ENCODE assay signal across 14 mouse cellular contexts in the genomic region with DNA sequence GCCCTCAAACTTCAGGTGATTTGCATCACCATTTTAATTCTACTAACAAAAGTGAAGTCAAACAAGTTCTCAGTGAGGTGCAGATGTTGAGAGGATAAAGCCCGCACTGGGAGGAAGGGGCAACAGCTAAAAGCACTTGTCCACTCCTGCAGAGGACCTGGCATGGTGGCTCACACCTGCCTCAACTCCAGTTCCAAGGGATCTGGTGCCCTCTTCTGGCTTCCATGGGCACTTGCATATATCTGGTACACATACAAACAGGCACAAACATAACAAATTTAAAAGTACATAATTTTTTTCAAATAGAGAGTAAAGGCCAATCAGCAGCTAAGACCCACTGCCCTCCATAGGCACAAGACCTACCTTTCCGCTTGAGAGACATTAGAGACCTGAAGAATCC. TPM values are rescaled to one million over a fixed set of nuclear protein-coding genes. Genes with fewer than 3 reads are reported as not detected.
DNase-seq lines count a peak whose midpoint lies in the region; ATAC-seq and TF ChIP-seq lines count a peak whose summit lies in the region.
"Had no signal": no experiment of that assay in that cellular context is flagged by ENCODE, and none has a peak within 500 bp of the region (broad histone marks: within the 10 kb centered on the region; RNA-seq: fewer than 3 reads in every experiment).

No protein-coding gene starts in this region.

- DNase-seq in heart, postnatal 0 days (ENCODE audit: low spot score) = no peak
- DNase-seq in heart, embryonic 10.5 days (ENCODE audit: low spot score) = no peak
- no peak for DNase-seq in lung, postnatal 0 days (ENCODE audit: low spot score)
- no peak for DNase-seq in lung, adult 18-20 months
- peak; percentile 22 for DNase-seq in splenic B cell, adult 2 months (ENCODE audit: low read depth, low spot score)
- DNase-seq in layer of hippocampus, adult 11-12 months (ENCODE audit: low spot score) = no peak
- no peak for DNase-seq in MN1 (ENCODE audit: low spot score)
- DNase-seq: adrenal gland, adult 2 months; gastrocnemius, postnatal 14 days had no signal

- H3K9me3 ChIP-seq in heart, postnatal 0 days (replicated peaks; ENCODE audit: control insufficient read depth, low read length) = no peaks in the 10 kb centered on the region
- no peaks in the 10 kb centered on the region for H3K9me3 ChIP-seq in heart, embryonic 10.5 days
- H3K9me3 ChIP-seq in lung, postnatal 0 days (ENCODE audit: low read length) = no peaks in the 10 kb centered on the region
- H3K9me3 ChIP-seq: forebrain, embryonic 12.5 days; midbrain, embryonic 13.5 days; neural tube, embryonic 13.5 days; stomach, embryonic 15.5 days had no signal

- H3K9ac ChIP-seq in heart, postnatal 0 days (replicated peaks; ENCODE audit: low read depth, low read length) = no peak overlapping the region
- H3K9ac ChIP-seq in lung, postnatal 0 days (replicated peaks; ENCODE audit: low read depth) = no peak overlapping the region
- H3K9ac ChIP-seq: forebrain, embryonic 12.5 days; midbrain, embryonic 13.5 days; neural tube, embryonic 13.5 days; stomach, embryonic 15.5 days had no signal

- H3K27me3 ChIP-seq in heart, postnatal 0 days (ENCODE audit: control insufficient read depth, insufficient read depth, low read length) = no peaks in the 10 kb centered on the region
- no peaks in the 10 kb centered on the region for H3K27me3 ChIP-seq in heart, embryonic 10.5 days (ENCODE audit: insufficient read depth, poor library complexity, severe bottlenecking)
- H3K27me3 ChIP-seq in lung, postnatal 0 days (replicated peaks; ENCODE audit: insufficient read depth, low read length) = no peaks in the 10 kb centered on the region
- H3K27me3 ChIP-seq in splenic B cell, adult 2 months (ENCODE audit: control insufficient read depth, insufficient read depth, low read length, poor library complexity, severe bottlenecking) = no peaks in the 10 kb centered on the region
- H3K27me3 ChIP-seq: forebrain, embryonic 12.5 days; midbrain, embryonic 13.5 days; neural tube, embryonic 13.5 days; stomach, embryonic 15.5 days had no signal

- TF ChIP-seq CTCF in heart, postnatal 0 days (IDR thresholded peaks at IDR 0.05; ENCODE audit: low read depth) = 0 out of 2 replicates have a peak, but pooled peaks have one; percentile 7
- TF ChIP-seq CTCF in lung, postnatal 0 days (IDR thresholded peaks at IDR 0.05) = peak; percentile 65
- TF ChIP-seq CTCF in bone marrow macrophage, adult 2 months (IDR thresholded peaks at IDR 0.05; ENCODE audit: low read depth, low read length) = peak; percentile 38; the same call in 1 of the 2 replicates

- H3K4me3 ChIP-seq in heart, postnatal 0 days (ENCODE audit: low read depth, low read length) = no peak overlapping the region
- H3K4me3 ChIP-seq in heart, embryonic 10.5 days = no peak overlapping the region
- no peak overlapping the region for H3K4me3 ChIP-seq in lung, postnatal 0 days (ENCODE audit: low read depth, low read length)
- no peak overlapping the region for H3K4me3 ChIP-seq in bone marrow macrophage, adult 2 months (ENCODE audit: insufficient read depth, low read length)
- H3K4me3 ChIP-seq: forebrain, embryonic 12.5 days; midbrain, embryonic 13.5 days; neural tube, embryonic 13.5 days; stomach, embryonic 15.5 days had no signal

- H3K4me2 ChIP-seq in heart, postnatal 0 days (ENCODE audit: low read depth, low read length) = no peak overlapping the region
- H3K4me2 ChIP-seq in lung, postnatal 0 days (replicated peaks; ENCODE audit: low read depth, low read length) = no peak overlapping the region
- H3K4me2 ChIP-seq: forebrain, embryonic 12.5 days; midbrain, embryonic 13.5 days; neural tube, embryonic 13.5 days; stomach, embryonic 15.5 days had no signal

- 97% methylated on average over 2 of the region's 2 CpGs for WGBS in heart, postnatal 0 days
- WGBS in heart, embryonic 10.5 days = 86% methylated on average over 2 of the region's 2 CpGs
- WGBS in lung, postnatal 0 days = 92% methylated on average over 2 of the region's 2 CpGs

- H3K4me1 ChIP-seq in heart, postnatal 0 days (ENCODE audit: control insufficient read depth, insufficient read depth) = no peaks in the 10 kb centered on the region
- H3K4me1 ChIP-seq in heart, embryonic 10.5 days = 0 out of 2 replicates have a peak, but pooled peaks cover 6% of the 10 kb centered on the region
- H3K4me1 ChIP-seq in lung, postnatal 0 days (ENCODE audit: insufficient read depth, low read depth, low read length) = no peaks in the 10 kb centered on the region; the same call in 1 of the 2 replicates
- H3K4me1 ChIP-seq in bone marrow macrophage, adult 2 months (ENCODE audit: control insufficient read depth, insufficient read depth, low read length) = peaks cover 32% of the 10 kb centered on the region
- H3K4me1 ChIP-seq: neural tube, embryonic 13.5 days had no signal

- peaks cover 7% of the 10 kb centered on the region for H3K36me3 ChIP-seq in heart, postnatal 0 days (replicated peaks; ENCODE audit: control insufficient read depth, insufficient read depth, low read length)
- H3K36me3 ChIP-seq in heart, embryonic 10.5 days = peaks cover 28% of the 10 kb centered on the region
- no peaks in the 10 kb centered on the region for H3K36me3 ChIP-seq in lung, postnatal 0 days (ENCODE audit: insufficient read depth, low read length)
- no peaks in the 10 kb centered on the region for H3K36me3 ChIP-seq in splenic B cell, adult 2 months (ENCODE audit: control insufficient read depth, insufficient read depth, low read length, poor library complexity, severe bottlenecking)

- no peak for TF ChIP-seq POLR2A in bone marrow macrophage, adult 2 months (IDR thresholded peaks at IDR 0.05; ENCODE audit: borderline replicate concordance, low read depth, low read length)

- TF ChIP-seq EP300 in heart, postnatal 0 days (IDR thresholded peaks at IDR 0.05; ENCODE audit: low read depth) = no peak
- no peak for TF ChIP-seq EP300 in lung, postnatal 0 days (IDR thresholded peaks at IDR 0.05)

- ATAC-seq in heart, postnatal 0 days (ENCODE audit: insufficient read depth, low read depth) = no peak
- no peak for ATAC-seq in lung, postnatal 0 days
- ATAC-seq: midbrain, embryonic 13.5 days had no signal

- no peak overlapping the region for H3K27ac ChIP-seq in heart, postnatal 0 days (ENCODE audit: low read depth)
- no peak overlapping the region for H3K27ac ChIP-seq in heart, embryonic 10.5 days
- H3K27ac ChIP-seq in lung, postnatal 0 days (ENCODE audit: low read length) = no peak overlapping the region
- no peak overlapping the region for H3K27ac ChIP-seq in bone marrow macrophage, adult 2 months (ENCODE audit: insufficient read depth, low read depth, low read length)
- H3K27ac ChIP-seq: forebrain, embryonic 12.5 days; midbrain, embryonic 13.5 days; neural tube, embryonic 13.5 days; stomach, embryonic 15.5 days had no signal

RNA-seq across cellular contexts. Expression of gene Arhgap19, which starts 10.5 kb away (rescaled TPM):
- 11.1 and 13.2 TPM in 2 replicates for total RNA-seq in heart, postnatal 0 days (2014; rRNA removed; ENCODE audit: low replicate concordance)
- 2.4 and 2.7 TPM in 2 replicates for polyA plus RNA-seq in heart, postnatal 0 days (2015; fragmentation: Nextera tagmentation; extraction: Ambion mirVana)
- polyA plus RNA-seq in heart, embryonic 10.5 days (2016; fragmentation: Nextera tagmentation; extraction: Ambion mirVana) = 23.6 and 29.5 TPM in 2 replicates
- polyA plus RNA-seq in lung, postnatal 0 days (2015; fragmentation: Nextera tagmentation; extraction: Ambion mirVana) = 2.1 and 2.8 TPM in 2 replicates
- 67.7 and 73.9 TPM in 2 replicates for polyA plus RNA-seq in bone marrow macrophage, adult 2 months (2012; ENCODE audit: insufficient read depth, insufficient read length, missing spikeins)

RNA-seq across cellular contexts. Expression of gene Frat1, which starts 38.4 kb away (rescaled TPM):
- total RNA-seq in heart, postnatal 0 days (2014; rRNA removed; ENCODE audit: low replicate concordance) = 2.1 and 5.9 TPM in 2 replicates
- 3.4 and 5.2 TPM in 2 replicates for polyA plus RNA-seq in heart, postnatal 0 days (2015; fragmentation: Nextera tagmentation; extraction: Ambion mirVana)
- 3.2 and 6.6 TPM in 2 replicates for polyA plus RNA-seq in heart, embryonic 10.5 days (2016; fragmentation: Nextera tagmentation; extraction: Ambion mirVana)
- polyA plus RNA-seq in lung, postnatal 0 days (2015; fragmentation: Nextera tagmentation; extraction: Ambion mirVana) = 12.8 and 14.1 TPM in 2 replicates
- 6.3 and 7.7 TPM in 2 replicates for polyA plus RNA-seq in bone marrow macrophage, adult 2 months (2012; ENCODE audit: insufficient read depth, insufficient read length, missing spikeins)

RNA-seq across cellular contexts. Expression of gene Slit1, which starts 47.9 kb away (rescaled TPM):
- total RNA-seq in heart, postnatal 0 days (2014; rRNA removed; ENCODE audit: low replicate concordance) = 0.61 TPM in 1 of 2 replicates, not detected in the other
- polyA plus RNA-seq in heart, postnatal 0 days (2015; fragmentation: Nextera tagmentation; extraction: Ambion mirVana) = 0.10 TPM in 1 of 2 replicates, not detected in the other
- polyA plus RNA-seq in heart, embryonic 10.5 days (2016; fragmentation: Nextera tagmentation; extraction: Ambion mirVana) = 0.21 and 0.87 TPM in 2 replicates
- 0.10 and 0.16 TPM in 2 replicates for polyA plus RNA-seq in lung, postnatal 0 days (2015; fragmentation: Nextera tagmentation; extraction: Ambion mirVana)
- polyA plus RNA-seq in bone marrow macrophage, adult 2 months (2012; ENCODE audit: insufficient read depth, insufficient read length, missing spikeins) = 4.6 and 6.8 TPM in 2 replicates

RNA-seq across cellular contexts. Expression of gene Frat2, which starts 56.5 kb away (rescaled TPM):
- total RNA-seq in heart, postnatal 0 days (2014; rRNA removed; ENCODE audit: low replicate concordance) = 5.6 and 8.7 TPM in 2 replicates
- 1.4 and 1.9 TPM in 2 replicates for polyA plus RNA-seq in heart, postnatal 0 days (2015; fragmentation: Nextera tagmentation; extraction: Ambion mirVana)
- polyA plus RNA-seq in heart, embryonic 10.5 days (2016; fragmentation: Nextera tagmentation; extraction: Ambion mirVana) = 1.6 and 4.0 TPM in 2 replicates
- polyA plus RNA-seq in lung, postnatal 0 days (2015; fragmentation: Nextera tagmentation; extraction: Ambion mirVana) = 4.6 and 5.9 TPM in 2 replicates
- polyA plus RNA-seq in bone marrow macrophage, adult 2 months (2012; ENCODE audit: insufficient read depth, insufficient read length, missing spikeins) = 4.4 and 4.5 TPM in 2 replicates

Comparison
In these comparisons a context has a peak if more than half of its experiments do, and no peak if none do; other contexts are left out.
1. CTCF ChIP-seq: peak in every context shown above with its lines; median percentile 65 in lung, postnatal 0 days; 38 in bone marrow macrophage, adult 2 months; 7 in heart, postnatal 0 days.